Mouse (Mus musculus) gastrocnemius, postnatal 14 days (tissue): ENCODE data around the gene Prdm11. TPM values are rescaled to one million over a fixed set of nuclear protein-coding genes. Genes with fewer than 3 reads are reported as not detected.
A peak's percentile ranks its signal among the peaks of the same experiment; 100 is the strongest.

Experiments
- DNase-seq: peaks from one replicate; pipeline ENCODE4 v3.0.0; 2021; ENCODE audit warnings: mixed read lengths
- intact Hi-C: fragments of 180-260 bp; cut with DNase I; formaldehyde crosslinking; loops from one replicate; pipeline ENCODE4 v1.15.1; 2025; ENCODE audit warnings: low total_unique reads
- total RNA-seq, 2 experiments: library from RNA; stranded (reverse); gene quantifications; 2 replicates each; pipeline ENCODE4 v1.2.3; 2021

Gene Prdm11
- total RNA-seq, 2 experiments from 2014 or later, result 1.6 to 1.9 TPM

DNA sequence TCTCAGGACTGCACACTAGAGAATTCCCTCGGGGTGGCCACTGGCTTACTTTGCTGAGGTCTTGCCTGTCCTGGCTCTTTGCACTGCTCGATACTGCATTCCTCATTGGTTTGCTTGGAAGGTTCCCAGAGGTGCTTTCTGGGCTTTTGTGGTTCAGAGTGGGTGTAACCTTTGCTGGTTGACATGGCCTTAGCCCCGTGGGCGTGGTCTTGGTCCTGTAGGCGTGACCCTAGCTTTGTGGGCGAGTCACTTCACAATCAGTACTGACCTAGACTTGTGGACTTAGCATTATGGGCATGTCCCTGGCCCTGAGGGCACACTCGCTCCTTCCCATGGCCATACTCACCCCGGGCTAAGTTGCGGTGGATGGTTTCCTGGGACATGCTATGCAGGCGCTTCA, 65.8 kb downstream of the Prdm11 start:
- intact Hi-C loops, result no loop called here
- DNase-seq, result no peak

DNA sequence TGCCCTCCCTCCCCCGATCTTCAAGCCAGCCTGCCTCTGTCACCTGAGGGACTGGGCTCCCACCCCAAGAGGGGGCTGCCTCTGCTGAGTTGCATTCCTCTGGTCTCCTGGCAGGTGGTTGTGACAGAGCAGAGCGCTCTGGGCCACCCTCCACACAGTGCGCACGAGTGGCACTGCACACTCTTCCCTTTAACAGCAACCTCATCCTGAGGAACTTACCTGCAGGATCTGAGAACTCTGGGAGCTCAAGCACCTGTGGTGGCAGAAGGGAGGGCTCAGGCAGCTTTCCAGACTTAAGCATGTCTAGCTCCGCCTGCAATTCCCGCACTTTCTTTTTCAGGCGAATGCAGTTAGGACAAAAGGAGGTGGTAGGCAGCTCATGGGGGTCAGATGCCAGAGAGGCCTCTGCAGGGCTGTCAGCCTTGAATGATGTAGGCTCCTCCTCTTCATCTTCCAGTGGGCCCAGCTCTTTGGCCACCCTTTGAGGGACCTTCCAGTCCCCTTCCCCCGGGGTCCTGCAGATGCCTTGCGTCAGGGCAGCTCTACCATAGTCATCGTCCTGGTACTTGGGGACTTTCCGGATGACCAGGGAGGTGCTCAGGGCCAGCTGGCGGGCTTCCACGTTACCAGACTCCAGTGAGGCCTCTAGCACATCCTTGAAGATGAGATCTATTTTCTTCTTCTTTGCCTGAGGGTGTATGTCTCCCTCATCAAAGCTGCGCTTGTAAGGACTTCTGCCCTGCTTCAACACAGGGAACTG, 70.8 kb downstream of the Prdm11 start:
- intact Hi-C loops, result no loop called here
- DNase-seq, result no peak

DNA sequence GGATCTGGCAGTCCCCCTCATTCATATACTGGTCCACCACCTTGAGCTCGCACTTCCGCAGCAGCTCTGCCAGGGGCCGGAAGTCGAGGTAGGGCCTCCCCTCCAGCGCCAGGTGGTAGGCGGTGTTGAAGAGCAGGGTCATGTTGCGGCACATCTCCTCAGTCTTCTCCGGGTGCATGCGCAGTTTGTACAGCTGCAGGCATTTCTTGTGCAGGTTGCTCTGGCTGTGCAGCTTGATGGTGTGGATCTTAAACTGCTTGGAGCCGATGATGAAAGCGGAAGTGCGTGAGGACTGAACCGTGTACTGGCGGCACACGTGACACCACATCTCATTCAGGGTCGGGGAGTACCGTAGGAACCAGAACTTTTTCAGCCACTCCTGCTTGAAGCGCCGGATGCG, 72.3 kb downstream of the Prdm11 start:
- peak; percentile 1 for DNase-seq
- intact Hi-C loops, result no loop called here

DNA sequence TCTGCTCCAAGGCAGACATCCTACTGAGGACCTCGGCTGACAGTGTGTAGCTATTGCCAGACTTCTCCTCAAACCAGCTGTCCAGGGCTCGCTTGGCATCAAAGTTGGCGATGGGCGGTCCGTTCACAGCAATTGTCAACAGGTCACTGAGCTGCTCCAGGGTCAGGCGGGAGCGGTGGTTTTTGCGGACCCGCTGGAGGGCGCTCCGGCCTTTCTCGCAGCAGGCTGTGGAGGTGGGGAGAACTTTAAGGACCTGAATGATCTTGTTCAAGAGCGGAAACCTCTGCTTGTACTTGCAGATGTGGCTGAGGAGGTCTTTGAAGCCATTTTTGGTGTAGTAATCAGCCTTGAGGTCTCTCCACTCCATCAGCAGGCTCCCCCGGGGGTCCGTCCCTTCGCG, 73.9 kb downstream of the Prdm11 start:
- intact Hi-C loops, result no loop called here
- peak; percentile 5 for DNase-seq

DNA sequence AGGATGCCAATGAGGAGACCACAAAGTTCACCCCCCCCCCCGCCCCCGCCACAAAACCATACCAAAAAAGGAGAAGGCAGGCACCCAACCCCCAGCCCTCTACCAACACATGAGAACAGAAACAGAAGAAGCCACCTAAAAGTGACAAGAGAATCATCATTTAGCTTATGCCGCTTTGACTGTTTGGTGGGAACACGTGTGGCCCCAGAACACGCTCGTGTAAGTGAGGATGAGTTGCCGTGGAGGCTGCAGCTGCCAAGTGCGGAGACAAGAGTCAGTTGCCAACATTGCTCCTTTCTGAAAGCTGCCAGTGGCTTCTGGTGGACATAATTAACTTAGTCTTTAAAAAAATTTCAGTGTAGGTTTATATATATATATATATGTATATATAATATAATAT, 74.4 kb downstream of the Prdm11 start:
- no peak for DNase-seq
- intact Hi-C loops, result no loop called here

DNA sequence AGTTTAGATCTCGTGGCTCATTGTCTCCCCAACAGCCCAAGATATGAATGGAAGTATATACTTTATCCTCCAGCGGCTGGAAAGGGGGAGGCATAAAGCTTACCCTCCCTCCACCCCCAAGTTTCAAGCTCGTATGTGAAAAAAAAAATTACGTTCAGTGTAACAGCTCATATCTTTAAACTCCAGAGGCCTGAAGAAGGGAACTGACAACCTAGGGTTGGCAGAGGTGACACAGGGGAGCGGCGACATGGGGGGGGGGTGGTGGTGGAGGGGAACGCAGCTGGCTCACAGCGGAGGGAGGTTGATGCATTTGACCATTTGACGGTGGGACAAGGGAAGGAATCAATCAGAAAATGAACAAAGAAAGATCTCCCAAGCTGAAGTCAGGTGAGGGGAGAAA, 74.9 kb downstream of the Prdm11 start:
- intact Hi-C loops, result no loop called here
- DNase-seq, result no peak

DNA sequence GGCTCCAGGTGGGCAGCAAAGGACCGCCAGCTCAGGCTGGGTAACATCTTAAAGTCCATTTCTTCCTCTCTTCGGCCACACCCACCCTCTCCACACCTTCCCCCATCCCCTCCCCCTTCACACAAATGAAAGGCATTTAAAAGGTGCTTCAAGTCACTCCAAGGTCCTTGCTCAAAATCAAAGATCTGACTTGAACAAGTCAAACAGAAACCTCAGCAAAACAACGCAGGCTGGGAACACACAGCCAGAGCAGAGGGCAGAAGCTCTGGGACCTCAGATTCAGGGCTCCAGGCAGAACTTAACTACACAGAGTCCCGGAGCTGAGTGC, 78.2 kb downstream of the Prdm11 start:
- intact Hi-C loops, result no loop called here
- peak; percentile 1 for DNase-seq

DNA sequence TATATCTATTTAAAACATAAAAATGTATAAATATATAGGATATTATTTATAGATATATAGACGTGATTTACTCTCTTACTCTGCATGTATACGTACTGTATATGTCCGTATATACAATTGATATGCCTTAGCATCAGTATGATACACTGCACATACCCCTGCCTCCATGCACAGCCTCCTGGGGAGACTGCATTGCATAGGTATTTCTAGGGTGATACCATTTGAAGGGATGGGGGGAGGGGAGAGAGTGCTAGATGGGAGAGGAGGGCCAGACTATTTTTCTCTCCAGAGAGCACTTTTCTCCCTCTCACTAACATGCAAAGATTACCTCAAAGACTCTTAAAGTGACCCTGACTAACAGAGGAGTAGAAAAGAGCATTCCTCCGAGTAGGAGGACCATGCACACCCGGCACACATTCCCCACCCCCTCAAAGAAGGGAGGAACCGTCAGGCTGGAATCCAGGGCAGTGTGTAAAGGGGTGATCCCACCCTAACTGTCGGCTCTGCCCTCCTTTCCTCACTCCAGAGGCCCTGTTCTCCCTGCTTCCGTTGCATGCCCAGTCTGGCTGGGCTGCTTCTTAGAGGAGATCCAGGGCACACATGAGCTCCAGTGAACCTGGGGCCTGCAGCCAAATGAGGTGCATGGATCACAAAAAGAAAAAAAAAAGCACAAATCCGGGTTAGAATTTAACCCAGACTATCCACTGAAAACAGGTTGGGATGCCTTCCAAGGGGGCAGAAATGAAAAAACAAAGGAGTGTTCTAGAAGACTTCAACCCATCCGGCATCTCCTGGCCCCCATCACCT, 78.7 kb downstream of the Prdm11 start:
- DNase-seq, result peak; percentile 3
- intact Hi-C loops, result no loop called here

DNA sequence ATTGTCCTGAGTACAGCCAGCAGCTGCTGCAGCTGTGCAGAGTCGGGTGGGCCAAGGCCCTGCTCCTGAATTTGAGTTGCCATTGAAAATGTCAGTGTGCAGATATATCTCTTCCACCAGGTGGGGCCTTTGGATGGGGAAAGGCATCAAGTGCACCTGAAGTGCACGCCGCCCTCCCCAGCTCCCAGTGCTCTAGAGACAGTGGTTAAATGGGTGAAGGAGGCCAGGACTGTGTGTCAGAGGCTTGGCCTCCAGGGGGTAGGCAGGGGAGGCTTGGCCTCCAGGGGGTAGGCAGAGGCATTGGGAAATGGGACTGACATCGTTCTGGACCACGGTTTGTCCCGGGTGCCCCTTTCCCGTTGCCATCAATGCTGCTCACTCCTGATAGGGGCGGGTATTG, 79.7 kb downstream of the Prdm11 start:
- peak; percentile 6 for DNase-seq
- intact Hi-C loops, result no loop called here

DNA sequence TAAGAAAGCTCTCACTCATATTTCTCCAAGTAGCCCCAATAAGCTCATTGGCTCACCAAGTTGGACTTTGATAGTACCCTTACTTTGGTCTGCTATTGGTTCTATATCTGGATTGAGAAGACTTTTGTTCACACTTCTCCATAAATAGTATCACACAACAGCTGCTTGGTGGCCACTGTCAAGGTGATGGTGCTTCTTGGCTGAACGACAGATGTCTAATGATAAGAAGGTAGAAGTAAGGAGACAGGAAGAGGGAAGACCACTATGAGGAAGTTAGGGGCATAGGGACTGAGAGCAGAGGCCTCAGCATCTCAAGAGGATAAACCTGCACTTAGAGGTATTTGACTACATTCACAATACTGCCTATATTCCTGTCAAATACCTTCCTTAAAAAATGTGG, 81.6 kb downstream of the Prdm11 start:
- intact Hi-C loops, result loop anchor here (5.0 kb wide), 1 partner anchor 88 kb away; no protein-coding TSS in a partner anchor
- no peak for DNase-seq

DNA sequence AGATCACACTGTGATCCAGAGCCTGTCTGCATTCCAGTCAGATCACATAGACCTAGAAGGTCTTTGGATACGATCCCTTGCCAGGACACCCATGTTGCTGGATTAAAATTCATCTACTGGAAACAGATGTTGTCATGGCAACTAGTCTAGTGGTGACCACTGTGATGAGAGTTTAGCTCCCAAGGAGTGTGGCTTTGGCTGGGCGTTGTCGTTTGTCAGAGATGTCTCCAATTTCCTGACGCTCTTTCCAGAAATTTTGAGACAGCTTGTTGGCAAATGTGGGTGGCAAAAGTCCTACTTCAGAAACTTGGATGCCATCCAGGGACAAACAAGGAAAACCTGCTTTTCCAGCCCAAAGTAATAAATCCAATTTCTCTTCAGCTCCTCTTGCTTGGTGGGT, 87.3 kb downstream of the Prdm11 start:
- no peak for DNase-seq
- intact Hi-C loops, result no loop called here

DNA sequence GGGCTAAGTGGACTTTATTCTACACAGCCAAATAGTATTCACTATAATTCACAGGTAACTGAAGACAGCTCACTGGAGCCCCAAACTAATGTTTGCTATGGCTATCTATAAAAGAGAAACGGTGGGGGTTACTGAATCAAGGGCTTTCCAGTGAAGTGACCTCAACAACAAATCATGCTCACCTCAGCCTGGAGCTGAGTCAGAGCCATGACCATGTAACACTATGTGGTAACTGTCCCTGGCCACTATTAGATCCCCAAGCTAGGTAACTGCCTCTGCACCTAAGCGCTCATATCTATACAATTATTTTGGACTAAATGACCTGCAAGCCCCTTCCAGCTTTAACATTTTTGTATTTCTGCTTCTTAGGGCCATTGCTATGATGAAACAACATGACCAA, 89.0 kb downstream of the Prdm11 start:
- intact Hi-C loops, result no loop called here
- DNase-seq, result no peak

DNA sequence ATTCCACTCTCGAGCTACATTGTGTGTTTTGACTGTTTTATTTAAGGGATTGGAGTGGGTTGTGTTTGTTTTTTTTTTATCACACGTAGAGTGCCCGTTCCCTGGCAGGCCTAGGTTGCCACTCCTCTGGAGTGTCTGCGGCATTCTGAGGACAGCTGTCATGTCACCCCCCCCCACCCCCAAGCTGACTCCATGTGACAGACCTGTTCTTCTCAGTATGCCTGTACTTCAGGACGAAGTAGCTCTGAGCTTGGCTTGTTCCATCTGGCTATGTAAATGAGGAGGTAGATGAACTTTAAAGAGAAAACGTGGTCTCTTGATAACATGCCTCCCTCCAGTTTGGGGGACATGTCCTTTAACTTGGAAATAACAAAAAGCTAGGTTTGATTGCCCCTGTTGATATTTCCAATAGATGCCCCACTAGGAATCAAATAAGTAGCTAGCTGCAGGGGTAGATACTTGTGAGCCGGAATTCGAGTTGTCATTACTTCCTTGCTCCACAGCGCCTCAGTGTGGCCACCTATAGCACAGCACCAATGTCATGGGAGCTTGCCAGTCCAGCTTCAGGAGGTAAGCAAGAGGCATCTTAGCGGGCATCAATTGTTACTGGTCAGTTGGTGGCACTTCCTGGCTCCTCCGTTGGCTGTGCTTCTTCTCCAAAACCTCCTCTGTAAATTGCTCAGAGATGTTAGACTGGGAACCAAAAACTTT, 91.4 kb downstream of the Prdm11 start:
- peak; percentile 62 for DNase-seq
- intact Hi-C loops, result loop anchor here (5.0 kb wide), 1 partner anchor 42 kb away; no protein-coding TSS in a partner anchor

DNA sequence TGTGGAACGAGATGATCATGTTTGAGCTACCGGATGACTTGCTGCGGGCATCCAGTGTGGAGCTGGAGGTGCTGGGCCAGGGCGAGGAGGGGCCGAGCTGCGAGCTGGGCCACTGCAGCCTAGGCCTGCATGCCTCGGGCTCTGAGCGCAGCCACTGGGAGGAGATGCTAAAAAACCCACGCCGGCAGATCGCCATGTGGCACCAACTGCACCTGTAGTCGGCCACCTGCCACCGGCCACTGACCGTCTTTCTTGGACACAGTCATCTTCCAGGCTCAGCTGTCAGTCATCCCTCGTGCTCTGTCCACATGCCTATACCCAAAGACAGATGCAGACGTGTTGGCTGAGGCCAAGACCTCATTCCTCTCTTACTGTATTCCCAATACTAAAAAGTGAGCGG, 92.5 kb downstream of the Prdm11 start:
- DNase-seq, result peak; percentile 42
- intact Hi-C loops, result loop anchor here (5.0 kb wide), 1 partner anchor 41 kb away; no protein-coding TSS in a partner anchor

DNA sequence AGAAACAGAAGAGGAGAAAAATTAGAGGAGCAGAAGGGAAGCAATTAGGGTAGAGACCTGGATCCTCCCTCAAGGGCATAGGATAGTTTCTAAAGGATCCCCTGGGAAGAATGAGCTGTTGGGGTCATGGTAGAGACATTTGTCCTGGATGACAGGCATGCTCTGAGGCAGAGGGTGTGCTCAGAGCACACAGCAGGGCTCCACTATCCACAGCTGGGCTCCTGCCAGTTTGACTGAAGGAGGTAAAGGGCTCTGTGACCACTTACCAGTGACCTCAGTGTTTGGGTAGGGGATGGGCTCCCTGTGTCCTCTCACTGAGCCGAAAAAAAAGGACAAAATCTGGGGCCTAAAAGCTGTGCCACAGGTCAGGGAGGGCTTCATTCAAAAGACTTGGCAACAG, 96.4 kb downstream of the Prdm11 start:
- no peak for DNase-seq
- intact Hi-C loops, result no loop called here

DNA sequence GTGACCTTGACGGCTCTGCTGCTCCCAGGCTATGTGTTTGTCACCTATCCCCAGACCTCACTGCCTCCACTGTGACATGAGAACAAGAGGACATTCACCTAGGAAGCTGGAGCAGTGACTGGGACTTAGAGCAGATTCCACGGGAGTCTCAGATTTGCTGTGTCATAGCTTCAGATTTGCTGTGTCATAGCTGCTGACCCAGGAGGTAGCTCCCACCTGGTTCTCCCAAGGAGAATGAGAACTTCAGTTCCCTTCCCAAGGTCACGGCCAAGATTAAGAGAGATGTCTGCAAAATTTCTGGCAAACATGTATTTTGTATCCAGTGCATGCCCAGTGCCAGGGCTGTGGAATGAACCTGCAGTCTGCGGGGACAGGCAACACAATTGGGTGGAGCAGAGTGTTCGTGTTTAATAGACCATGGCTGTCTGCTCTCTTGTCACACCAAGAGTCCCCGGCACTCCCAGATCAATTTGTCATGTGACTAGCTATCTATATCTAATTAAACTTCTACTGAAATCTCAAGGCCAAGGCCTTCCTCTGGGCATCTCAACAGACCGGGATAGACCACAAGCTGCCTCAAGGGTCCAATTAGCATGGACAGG, 97.2 kb downstream of the Prdm11 start:
- intact Hi-C loops, result no loop called here
- DNase-seq, result no peak

DNA sequence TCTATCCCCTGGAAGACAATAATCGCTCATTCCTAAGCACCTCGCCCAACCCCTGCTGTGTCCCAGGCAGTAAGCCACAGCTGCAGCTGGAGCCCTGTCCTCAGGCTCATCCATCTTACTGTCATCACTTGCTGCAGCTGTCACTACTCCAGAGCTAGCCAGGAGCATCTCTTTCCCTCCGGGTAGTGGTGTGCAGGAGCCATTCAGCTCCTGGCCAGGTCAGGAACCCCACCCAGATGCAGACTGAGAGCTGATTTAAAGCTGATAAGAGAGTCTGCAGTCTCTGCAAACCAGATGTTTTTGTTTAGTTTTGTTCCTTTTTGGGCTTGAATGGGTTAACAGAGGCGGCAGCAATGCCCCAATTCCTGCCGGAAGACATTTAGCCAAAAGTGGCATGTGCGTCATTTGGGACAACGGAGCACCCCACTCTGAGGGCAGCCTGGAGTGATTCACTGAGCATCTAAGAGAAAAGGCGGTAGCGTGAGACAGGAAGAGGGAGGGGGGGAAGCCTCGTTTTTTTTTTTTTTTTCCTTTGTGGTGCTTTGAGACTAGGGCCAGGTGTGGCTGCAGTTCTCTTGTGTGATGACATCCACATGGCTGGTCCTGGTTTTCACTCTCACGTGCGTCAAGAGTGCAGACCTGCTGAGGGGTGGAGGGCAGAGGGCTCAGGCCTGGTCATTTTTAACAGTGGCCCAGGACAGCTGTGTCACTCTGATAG, 97.8 kb downstream of the Prdm11 start:
- DNase-seq, result peak; percentile 73
- intact Hi-C loops, result no loop called here

DNA sequence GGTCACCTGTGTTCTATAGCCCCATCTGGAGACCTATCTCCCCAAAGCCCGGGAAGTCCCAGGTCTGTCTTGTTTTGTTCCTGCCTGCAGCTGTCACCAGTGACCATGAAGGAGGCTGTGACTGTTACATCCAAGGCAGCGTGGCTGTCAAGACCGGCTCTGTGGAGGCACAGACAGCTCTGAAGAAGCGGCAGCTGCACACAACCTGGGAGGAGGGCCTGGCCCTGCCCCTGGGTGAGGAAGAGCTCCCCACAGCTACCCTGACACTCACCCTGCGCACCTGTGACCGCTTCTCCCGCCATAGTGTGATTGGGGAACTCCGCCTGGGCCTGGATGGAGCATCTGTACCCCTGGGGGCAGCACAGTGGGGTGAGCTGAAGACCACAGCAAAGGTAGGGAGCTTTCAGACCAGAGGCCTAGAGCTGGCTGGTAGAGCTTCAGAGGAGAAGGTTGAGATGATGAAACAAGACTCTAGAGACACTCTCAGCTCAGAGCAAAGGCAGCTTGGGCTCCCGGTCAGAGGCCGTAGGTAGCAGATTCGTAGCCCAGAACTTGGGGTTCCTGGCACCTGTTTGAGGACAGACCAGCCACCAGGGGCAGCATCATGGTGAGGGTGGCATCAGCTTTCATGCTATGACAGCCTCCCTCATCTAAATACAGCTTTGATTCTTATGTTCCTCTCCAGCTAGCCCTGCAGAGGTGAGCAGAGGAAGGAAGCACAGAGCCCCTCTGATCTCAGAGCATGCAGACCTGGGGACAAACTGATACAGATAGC, 100.0 kb downstream of the Prdm11 start:
- intact Hi-C loops, result no loop called here
- no peak for DNase-seq
